Mouse (Mus musculus): ENCODE results near the gene Srsf5. TPM values are rescaled to one million over a fixed set of nuclear protein-coding genes. Genes with fewer than 3 reads are reported as not detected.
"Not testable (repeated sequence)": the region's sequence is repeated elsewhere in the genome, so short reads cannot be mapped to it uniquely, and the experiment has no call there.

The Srsf5 gene
- total RNA-seq, 2 experiments from 2014 or later, result 219 to 249 TPM

GRCm38 (mm10) chr12:80944963-80945333 lies 356 bp upstream of the Srsf5 start:
- not testable (repeated sequence) for DNase-seq (ENCODE audit: low spot score in 2 of 2)

- peak; percentile 96 to 97 for DNase-seq (ENCODE audit: low spot score in 2 of 2)
These were observed 672 bp downstream of the Srsf5 start for GRCm38 (mm10) chr12:80945996-80946355.

- no peak for DNase-seq (ENCODE audit: low spot score in 2 of 2)
These were observed 2.9 kb downstream of the Srsf5 start for GRCm38 (mm10) chr12:80948202-80948601.

- DNase-seq (ENCODE audit: low spot score in 2 of 2), result not testable (repeated sequence)
These were observed 4.3 kb downstream of the Srsf5 start for GRCm38 (mm10) chr12:80949603-80950002.

GRCm38 (mm10) chr12:80951640-80952219 lies 6.4 kb downstream of the Srsf5 start:
- no peak for DNase-seq (ENCODE audit: low spot score in 2 of 2)

- no peak for DNase-seq (ENCODE audit: low spot score in 2 of 2)
These were observed 7.2 kb downstream of the Srsf5 start for GRCm38 (mm10) chr12:80952526-80952925.

GRCm38 (mm10) chr12:80956039-80956438 lies 10.7 kb downstream of the Srsf5 start:
- no peak for DNase-seq (ENCODE audit: low spot score in 2 of 2)

- DNase-seq (ENCODE audit: low spot score in 2 of 2), result no peak
These were observed 12.7 kb downstream of the Srsf5 start for GRCm38 (mm10) chr12:80957961-80958360.

- DNase-seq (ENCODE audit: low spot score in 2 of 2), result no peak
These were observed 17.3 kb downstream of the Srsf5 start for GRCm38 (mm10) chr12:80962566-80962965.

- DNase-seq (ENCODE audit: low spot score in 2 of 2), result no peak
These were observed 20.9 kb downstream of the Srsf5 start for GRCm38 (mm10) chr12:80966059-80966838.

- DNase-seq (ENCODE audit: low spot score in 2 of 2), result no peak
These were observed 22.6 kb downstream of the Srsf5 start for GRCm38 (mm10) chr12:80967918-80968317.

- DNase-seq (ENCODE audit: low spot score in 2 of 2), result no peak
These were observed 23.3 kb downstream of the Srsf5 start, which contains the start of gene Slc10a1 for GRCm38 (mm10) chr12:80968605-80969004. Gene Slc10a1, minus strand, starts transcription at chr12:80968705.

GRCm38 (mm10) chr12:80970181-80970705 lies 24.9 kb downstream of the Srsf5 start:
- DNase-seq (ENCODE audit: low spot score in 2 of 2), result no peak

- DNase-seq (ENCODE audit: low spot score in 2 of 2), result no peak
These were observed 26.5 kb downstream of the Srsf5 start for GRCm38 (mm10) chr12:80971756-80972155.

GRCm38 (mm10) chr12:80975939-80976671 lies 30.8 kb downstream of the Srsf5 start:
- DNase-seq (ENCODE audit: low spot score in 2 of 2), result no peak

GRCm38 (mm10) chr12:80982326-80982725 lies 37.0 kb downstream of the Srsf5 start:
- DNase-seq (ENCODE audit: low spot score in 2 of 2), result peak; percentile 26 to 57

GRCm38 (mm10) chr12:80983695-80984094 lies 38.4 kb downstream of the Srsf5 start:
- DNase-seq (ENCODE audit: low spot score in 2 of 2), result no peak

GRCm38 (mm10) chr12:80986628-80987027 lies 41.3 kb downstream of the Srsf5 start:
- no peak for DNase-seq (ENCODE audit: low spot score in 2 of 2)

- DNase-seq (ENCODE audit: low spot score in 2 of 2), result no peak
These were observed 43.0 kb downstream of the Srsf5 start for GRCm38 (mm10) chr12:80988286-80988685.

- DNase-seq (ENCODE audit: low spot score in 2 of 2), result no peak
These were observed 45.7 kb downstream of the Srsf5 start for GRCm38 (mm10) chr12:80990901-80991445.

GRCm38 (mm10) chr12:80991806-80992205 lies 46.5 kb downstream of the Srsf5 start:
- DNase-seq (ENCODE audit: low spot score in 2 of 2), result no peak
